Mouse (Mus musculus): ENCODE measurements around the gene 9030624G23Rik. TPM values are rescaled to one million over a fixed set of nuclear protein-coding genes. Genes with fewer than 3 reads are reported as not detected.

Gene 9030624G23Rik
- 0.30 TPM for polyA plus RNA-seq (2017; shearing (Covaris generic))

DNA sequence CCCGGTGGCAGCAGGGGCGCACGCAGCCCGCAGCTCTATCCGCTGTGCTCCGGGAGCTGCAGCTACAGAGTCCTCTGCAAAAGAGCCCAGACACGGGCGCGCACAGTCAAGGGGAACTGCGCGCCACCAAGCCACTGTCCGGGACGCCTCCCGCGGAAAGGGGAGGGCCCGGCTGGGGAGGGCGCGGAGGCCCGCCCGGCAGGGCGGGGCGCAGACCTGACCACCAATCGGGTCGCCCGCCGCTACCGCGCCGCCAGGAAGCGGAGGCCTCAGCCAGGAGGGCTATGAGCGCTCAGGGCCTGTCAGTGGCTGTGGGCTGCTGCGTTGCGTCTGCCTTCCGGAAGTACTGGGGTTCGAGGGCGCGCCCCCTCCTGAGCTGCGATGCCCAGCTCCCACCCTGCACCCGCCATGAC, at the start of gene 9030624G23Rik:
Gene 9030624G23Rik, minus strand, starts transcription at position 139 of the 413 bp plus-strand sequence.

Measured in effector memory CD4-positive, alpha-beta T cell, adult 5 months (primary cell).